Mouse (Mus musculus) intestine, embryonic 15.5 days (tissue): ENCODE measurements around the gene Cnn2. TPM values are rescaled to one million over a fixed set of nuclear protein-coding genes. Genes with fewer than 3 reads are reported as not detected.
A peak's percentile ranks its signal among the peaks of the same experiment; 100 is the strongest.

Source experiments
- ATAC-seq: fragments of 200-750 bp; cut with Nextera tagmentation; 2 replicates; pipeline ENCODE4 v1.8.0; 2017; ENCODE audit warnings: moderate TSS enrichment, moderate library complexity
- H3K27ac ChIP-seq: fragments of 300-500 bp; sonication (generic); 2 replicates; pipeline ENCODE4 v1.5.1; 2015; ENCODE audit warnings: mild to moderate bottlenecking, inconsistent platforms
- H3K27me3 ChIP-seq: fragments of 300-500 bp; sonication (generic); replicated peaks from 2 replicates; pipeline ENCODE4 v1.6.1; 2015; ENCODE audit warnings: inconsistent platforms
- H3K36me3 ChIP-seq: fragments of 300-500 bp; sonication (generic); 2 replicates; pipeline ENCODE4 v1.6.1; 2015; ENCODE audit warnings: inconsistent platforms
- H3K4me1 ChIP-seq: fragments of 300-500 bp; sonication (generic); replicated peaks from 2 replicates; pipeline ENCODE4 v1.6.1; 2015; ENCODE audit warnings: inconsistent platforms
- H3K4me2 ChIP-seq: fragments of 300-500 bp; sonication (generic); replicated peaks from 2 replicates; pipeline ENCODE4 v1.6.1; 2015; ENCODE audit warnings: mild to moderate bottlenecking, inconsistent platforms
- H3K4me3 ChIP-seq: fragments of 300-500 bp; sonication (generic); replicated peaks from 2 replicates; pipeline ENCODE4 v1.5.1; 2015; ENCODE audit warnings: inconsistent platforms
- H3K9ac ChIP-seq: fragments of 300-500 bp; sonication (generic); 2 replicates; pipeline ENCODE4 v1.6.1; 2015; ENCODE audit warnings: inconsistent platforms
- H3K9me3 ChIP-seq: fragments of 300-500 bp; sonication (generic); 2 replicates; pipeline ENCODE4 v1.6.1; 2016; ENCODE audit warnings: inconsistent platforms
- WGBS: fragments of 180-500 bp; shearing (Covaris S2); methylation state at CpG from one replicate; pipeline ENCODE4 v1.1.7; 2015; 5-methylcytosine and 5-hydroxymethylcytosine counted together
- polyA plus RNA-seq: library from polyadenylated mRNA; unstranded; fragments of >200 nt; fragmentation: Nextera tagmentation; extraction: Ambion mirVana; gene quantifications from 2 replicates; pipeline ENCODE4 v1.2.1, GENCODE M21; 2015

Gene Cnn2
- polyA plus RNA-seq, 1 experiment from 2014 or later: 242 TPM

- ATAC-seq: peak; percentile 92
These were observed 3.5 kb upstream of the Cnn2 start for GRCm38 (mm10) chr10:79984871-79985270.

GRCm38 (mm10) chr10:79985334-79986231 lies 2.8 kb upstream of the Cnn2 start:
- Histone ChIP-seq H3K9ac (peak overlapping the region; percentile 54), H3K4me2 (peak overlapping the region; percentile 89), H3K27ac (peak overlapping the region; percentile 96), H3K4me3 (peak overlapping the region; percentile 82), H3K27me3 (no peaks in the 10 kb centered on the region), H3K4me1 (peaks cover 55% of the 10 kb centered on the region), H3K36me3 (no peaks in the 10 kb centered on the region; the same call in 1 of the 2 replicates), H3K9me3 (no peaks in the 10 kb centered on the region)
- no peak for ATAC-seq
- 2% methylated on average over 35 of the region's 35 CpGs for WGBS

More at GRCm38 (mm10) chr10:79984871-79985270, 3.5 kb upstream of the Cnn2 start:
- no peaks in the 10 kb centered on the region; the same call in 1 of the 2 replicates for H3K36me3 ChIP-seq
- H3K4me1 ChIP-seq: peaks cover 52% of the 10 kb centered on the region
- peak overlapping the region; percentile 82 for H3K4me3 ChIP-seq
- no peaks in the 10 kb centered on the region for H3K9me3 ChIP-seq
- H3K27ac ChIP-seq: peak overlapping the region; percentile 96
- peak overlapping the region; percentile 89 for H3K4me2 ChIP-seq
- H3K9ac ChIP-seq: peak overlapping the region; percentile 92
- under 1% methylated on average over 22 of the region's 22 CpGs for WGBS
- H3K27me3 ChIP-seq: no peaks in the 10 kb centered on the region

- Histone ChIP-seq H3K27me3 (no peaks in the 10 kb centered on the region), H3K9me3 (no peaks in the 10 kb centered on the region), H3K36me3 (peaks cover 7% of the 10 kb centered on the region; the same call in 1 of the 2 replicates), H3K4me1 (peaks cover 60% of the 10 kb centered on the region), H3K4me3 (peak overlapping the region; percentile 82), H3K9ac (peak overlapping the region; percentile 54; the same call in 1 of the 2 replicates), H3K27ac (peak overlapping the region; percentile 96), H3K4me2 (peak overlapping the region; percentile 89)
- no peak for ATAC-seq
- 19% methylated on average over 6 of the region's 6 CpGs for WGBS
These were observed 2.0 kb upstream of the Cnn2 start for GRCm38 (mm10) chr10:79986232-79986878.

- Histone ChIP-seq H3K9ac (peak overlapping the region; percentile 15; the same call in 1 of the 2 replicates), H3K4me3 (0 out of 2 replicates have a peak overlapping the region, but pooled peaks have one; percentile 4)
These were observed 1.4 kb upstream of the Cnn2 start for GRCm38 (mm10) chr10:79986963-79987362.

GRCm38 (mm10) chr10:79987771-79988505 lies 446 bp upstream of the Cnn2 start:
- H3K27ac ChIP-seq: peak overlapping the region; percentile 96
- H3K36me3 ChIP-seq: peaks cover 20% of the 10 kb centered on the region
- H3K9ac ChIP-seq: peak overlapping the region; percentile 84
- WGBS: 12% methylated on average over 27 of the region's 27 CpGs
- peaks cover 47% of the 10 kb centered on the region for H3K4me1 ChIP-seq
- ATAC-seq: no peak
- H3K9me3 ChIP-seq: no peaks in the 10 kb centered on the region
- peak overlapping the region; percentile 69 for H3K4me3 ChIP-seq
- H3K4me2 ChIP-seq: peak overlapping the region; percentile 89
- no peaks in the 10 kb centered on the region for H3K27me3 ChIP-seq

More at GRCm38 (mm10) chr10:79986963-79987362, 1.4 kb upstream of the Cnn2 start:
- Histone ChIP-seq H3K36me3 (peaks cover 11% of the 10 kb centered on the region; the same call in 1 of the 2 replicates), H3K27me3 (no peaks in the 10 kb centered on the region), H3K4me2 (peak overlapping the region; percentile 89), H3K4me1 (peaks cover 55% of the 10 kb centered on the region), H3K27ac (peak overlapping the region; percentile 96), H3K9me3 (no peaks in the 10 kb centered on the region)
- 1% methylated on average over 11 of the region's 11 CpGs for WGBS
- ATAC-seq: no peak

- Histone ChIP-seq H3K4me1 (peaks cover 44% of the 10 kb centered on the region), H3K9me3 (no peaks in the 10 kb centered on the region), H3K27ac (peak overlapping the region; percentile 96), H3K36me3 (peaks cover 31% of the 10 kb centered on the region), H3K9ac (peak overlapping the region; percentile 84), H3K4me2 (peak overlapping the region; percentile 89), H3K27me3 (no peaks in the 10 kb centered on the region), H3K4me3 (peak overlapping the region; percentile 69)
- WGBS: 30% methylated on average over 8 of the region's 8 CpGs
- no peak for ATAC-seq
These were observed 945 bp downstream of the Cnn2 start for GRCm38 (mm10) chr10:79989272-79989786.

GRCm38 (mm10) chr10:79989870-79990269 lies 1.5 kb downstream of the Cnn2 start:
- no peak for ATAC-seq
- WGBS: 27% methylated on average over 15 of the region's 15 CpGs
- Histone ChIP-seq H3K4me2 (peak overlapping the region; percentile 89), H3K36me3 (peaks cover 36% of the 10 kb centered on the region), H3K4me1 (peaks cover 49% of the 10 kb centered on the region), H3K27ac (0 out of 2 replicates have a peak overlapping the region, but pooled peaks have one; percentile 9), H3K9ac (peak overlapping the region; percentile 84), H3K9me3 (no peaks in the 10 kb centered on the region), H3K27me3 (no peaks in the 10 kb centered on the region), H3K4me3 (peak overlapping the region; percentile 69)

- Histone ChIP-seq H3K4me3 (0 out of 2 replicates have a peak overlapping the region, but pooled peaks have one; percentile 10), H3K27ac (no peak overlapping the region), H3K9me3 (no peaks in the 10 kb centered on the region), H3K4me2 (peak overlapping the region; percentile 37), H3K9ac (no peak overlapping the region), H3K4me1 (peaks cover 46% of the 10 kb centered on the region), H3K27me3 (no peaks in the 10 kb centered on the region), H3K36me3 (peaks cover 39% of the 10 kb centered on the region)
- 72% methylated on average over 12 of the region's 12 CpGs for WGBS
- no peak for ATAC-seq
These were observed 2.7 kb downstream of the Cnn2 start for GRCm38 (mm10) chr10:79991099-79991498.

- H3K9me3 ChIP-seq: no peaks in the 10 kb centered on the region
- ATAC-seq: no peak
- H3K27ac ChIP-seq: no peak overlapping the region
- H3K36me3 ChIP-seq: peaks cover 39% of the 10 kb centered on the region
- H3K27me3 ChIP-seq: no peaks in the 10 kb centered on the region
- H3K4me2 ChIP-seq: no peak overlapping the region
- 93% methylated on average over 6 of the region's 6 CpGs for WGBS
- H3K9ac ChIP-seq: no peak overlapping the region
- H3K4me1 ChIP-seq: peaks cover 41% of the 10 kb centered on the region
- no peak overlapping the region for H3K4me3 ChIP-seq
These were observed 3.2 kb downstream of the Cnn2 start for GRCm38 (mm10) chr10:79991548-79991947.

GRCm38 (mm10) chr10:79994397-79995115 lies 6.2 kb downstream of the Cnn2 start:
- H3K4me2 ChIP-seq: no peak overlapping the region
- no peaks in the 10 kb centered on the region for H3K9me3 ChIP-seq
- peaks cover 39% of the 10 kb centered on the region for H3K36me3 ChIP-seq
- H3K27ac ChIP-seq: 0 out of 2 replicates have a peak overlapping the region, but pooled peaks have one; percentile 48
- 82% methylated on average over 16 of the region's 16 CpGs for WGBS
- H3K27me3 ChIP-seq: 0 out of 2 replicates have a peak, but pooled peaks cover 2% of the 10 kb centered on the region
- H3K9ac ChIP-seq: no peak overlapping the region
- H3K4me3 ChIP-seq: no peak overlapping the region
- ATAC-seq: no peak
- peaks cover 31% of the 10 kb centered on the region for H3K4me1 ChIP-seq

GRCm38 (mm10) chr10:79995636-79996035 lies 7.3 kb downstream of the Cnn2 start:
- 77% methylated on average over 1 of the region's 1 CpGs for WGBS
- H3K27ac ChIP-seq: no peak overlapping the region

More at GRCm38 (mm10) chr10:79995636-79996035, 7.3 kb downstream of the Cnn2 start:
- ATAC-seq: no peak
- Histone ChIP-seq H3K27me3 (0 out of 2 replicates have a peak, but pooled peaks cover 2% of the 10 kb centered on the region), H3K36me3 (peaks cover 39% of the 10 kb centered on the region), H3K4me1 (peaks cover 26% of the 10 kb centered on the region), H3K4me2 (no peak overlapping the region), H3K4me3 (no peak overlapping the region; the same call in 1 of the 2 replicates), H3K9ac (no peak overlapping the region), H3K9me3 (no peaks in the 10 kb centered on the region)
